Mouse (Mus musculus): ENCODE results near the gene Lefty2. TPM values are rescaled to one million over a fixed set of nuclear protein-coding genes. Genes with fewer than 3 reads are reported as not detected.

Gene Lefty2
- polyA plus RNA-seq, 1 experiment from 2014 or later: not detected

DNA sequence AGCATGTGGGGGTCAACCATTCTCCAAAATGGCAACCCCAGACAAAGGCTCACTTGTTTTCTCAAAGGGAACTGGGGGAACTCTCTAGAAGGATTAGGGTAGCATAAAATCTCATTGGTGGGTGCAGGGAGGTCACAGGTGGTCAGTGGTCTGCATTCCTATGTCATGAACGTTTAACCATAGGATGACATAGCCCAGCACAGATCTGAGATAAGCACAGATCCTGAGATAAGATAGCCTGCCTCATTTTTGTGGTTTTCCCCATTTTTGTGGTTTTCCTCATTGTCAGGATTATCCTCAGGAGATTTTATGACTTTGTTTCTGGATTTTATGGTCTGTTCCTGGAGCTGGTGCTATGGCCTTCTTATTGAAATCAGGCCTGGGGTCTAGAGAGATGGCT, 24.1 kb downstream of the Lefty2 start:
- ATAC-seq (replicated peaks; ENCODE audit: low FRiP score) (no peak), DNase-seq (ENCODE audit: low spot score) (no peak)
- H3K4me1 ChIP-seq (replicated peaks; ENCODE audit: control insufficient read depth, insufficient read depth, low read length): no peaks in the 10 kb centered on the region
- no peak overlapping the region for H3K27ac ChIP-seq (ENCODE audit: low read depth, low read length)
- no peaks in the 10 kb centered on the region for H3K27me3 ChIP-seq (ENCODE audit: control insufficient read depth, insufficient read depth, low read length)
- no peaks in the 10 kb centered on the region for H3K9me3 ChIP-seq (ENCODE audit: control insufficient read depth, low read length)
- WGBS: 62% methylated on average over 1 of the region's 1 CpGs
- H3K9ac ChIP-seq (ENCODE audit: low read length): no peak overlapping the region
- H3K4me3 ChIP-seq (ENCODE audit: low read depth, low read length): no peak overlapping the region
- no peak overlapping the region for H3K4me2 ChIP-seq (ENCODE audit: low read depth, low read length, severe bottlenecking)
- no peaks in the 10 kb centered on the region for H3K36me3 ChIP-seq (ENCODE audit: control insufficient read depth, insufficient read depth, low read length)

DNA sequence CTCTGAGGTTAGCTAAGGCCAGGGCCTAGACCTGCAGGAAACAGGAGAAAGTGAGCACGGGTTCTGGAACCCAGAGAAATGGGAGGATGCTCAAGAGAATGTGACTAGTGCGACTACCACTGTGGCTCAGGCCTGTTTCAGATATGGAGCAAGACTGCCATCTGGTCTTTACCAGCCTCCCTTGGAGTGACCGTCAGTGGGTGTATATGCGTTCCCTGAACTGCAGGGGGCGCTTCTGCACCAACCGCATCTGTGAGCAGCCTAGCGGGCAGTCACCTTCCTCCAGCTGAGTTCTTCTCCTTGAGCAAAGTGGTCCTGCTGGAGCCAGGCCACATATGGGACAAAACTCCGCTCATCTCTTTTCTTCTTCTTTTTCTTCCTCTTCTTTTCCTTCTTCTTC, 26.8 kb downstream of the Lefty2 start:
- 29% methylated on average over 8 of the region's 8 CpGs for WGBS
- Histone ChIP-seq H3K4me3 (ENCODE audit: low read depth, low read length) (no peak overlapping the region), H3K36me3 (ENCODE audit: control insufficient read depth, insufficient read depth, low read length) (no peaks in the 10 kb centered on the region), H3K27me3 (ENCODE audit: control insufficient read depth, insufficient read depth, low read length) (no peaks in the 10 kb centered on the region), H3K4me1 (replicated peaks; ENCODE audit: control insufficient read depth, insufficient read depth, low read length) (no peaks in the 10 kb centered on the region), H3K9ac (ENCODE audit: low read length) (no peak overlapping the region), H3K9me3 (ENCODE audit: control insufficient read depth, low read length) (no peaks in the 10 kb centered on the region), H3K27ac (ENCODE audit: low read depth, low read length) (no peak overlapping the region), H3K4me2 (ENCODE audit: low read depth, low read length, severe bottlenecking) (no peak overlapping the region)
- ATAC-seq (replicated peaks; ENCODE audit: low FRiP score) (no peak), DNase-seq (ENCODE audit: low spot score) (peak; percentile 68)

DNA sequence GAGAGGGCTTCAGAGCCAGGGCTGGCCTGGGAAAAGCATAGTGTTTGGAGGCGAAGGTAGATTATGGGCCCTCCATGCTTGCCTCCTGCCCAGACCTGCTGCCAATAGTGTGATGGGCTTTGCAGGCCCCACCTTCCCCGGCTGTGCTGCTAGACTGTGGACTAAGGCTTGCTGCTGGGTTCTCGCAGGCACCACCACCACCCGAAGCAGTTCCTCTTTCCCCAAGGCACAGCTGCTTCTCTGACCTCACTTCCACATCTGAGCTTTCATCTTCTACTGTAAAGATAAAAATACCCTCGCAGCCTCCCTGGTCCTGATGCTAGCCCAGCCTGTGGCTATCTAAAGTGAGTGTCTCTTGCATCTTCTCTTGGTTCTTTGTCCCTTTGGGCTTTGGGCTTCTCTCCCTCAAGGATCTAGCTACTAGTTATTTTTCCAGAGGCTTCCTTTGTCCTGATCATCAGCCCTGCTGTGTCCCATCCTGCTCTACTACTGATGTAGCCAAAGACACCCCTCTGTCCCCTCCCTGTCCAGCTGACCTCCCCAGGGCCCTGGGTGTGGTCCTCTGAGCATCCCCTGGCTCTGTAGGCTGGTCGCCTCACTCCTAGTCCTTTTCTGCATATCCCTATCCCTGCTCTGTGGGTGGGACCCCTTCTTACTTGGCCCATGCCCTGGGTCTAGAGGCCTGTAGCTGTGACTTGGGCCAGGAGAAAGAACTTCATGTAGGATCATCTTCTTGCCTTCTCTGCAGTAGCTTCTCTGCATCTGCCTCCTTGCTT, 29.6 kb downstream of the Lefty2 start:
- Histone ChIP-seq H3K4me1 (replicated peaks; ENCODE audit: control insufficient read depth, insufficient read depth, low read length) (no peaks in the 10 kb centered on the region), H3K27ac (ENCODE audit: low read depth, low read length) (no peak overlapping the region), H3K36me3 (ENCODE audit: control insufficient read depth, insufficient read depth, low read length) (no peaks in the 10 kb centered on the region), H3K4me3 (ENCODE audit: low read depth, low read length) (no peak overlapping the region), H3K4me2 (ENCODE audit: low read depth, low read length, severe bottlenecking) (no peak overlapping the region), H3K9ac (ENCODE audit: low read length) (no peak overlapping the region), H3K27me3 (ENCODE audit: control insufficient read depth, insufficient read depth, low read length) (no peaks in the 10 kb centered on the region), H3K9me3 (ENCODE audit: control insufficient read depth, low read length) (no peaks in the 10 kb centered on the region)
- DNase-seq (ENCODE audit: low spot score): no peak
- 76% methylated on average over 6 of the region's 6 CpGs for WGBS
- ATAC-seq (replicated peaks; ENCODE audit: low FRiP score): no peak

DNA sequence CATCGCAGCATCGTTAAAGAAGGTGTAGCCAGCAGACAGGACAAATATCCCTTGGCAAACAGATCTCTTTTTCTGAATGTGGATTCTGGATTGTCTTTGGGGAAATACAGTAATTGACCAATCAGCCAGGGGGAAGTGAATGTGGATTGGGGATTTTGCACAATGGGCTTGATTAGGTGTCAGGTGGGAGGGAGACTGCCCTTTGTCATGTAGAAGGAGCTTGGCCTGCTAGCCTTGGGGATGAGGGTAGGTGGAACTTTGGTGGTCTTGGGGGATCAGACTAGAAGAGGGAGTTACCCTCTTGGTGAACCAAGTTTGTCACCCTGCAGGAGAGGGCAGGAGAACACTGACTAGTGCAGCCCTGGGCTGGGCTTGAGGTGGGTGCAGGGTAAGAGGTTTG, 31.8 kb downstream of the Lefty2 start:
- Histone ChIP-seq H3K4me1 (replicated peaks; ENCODE audit: control insufficient read depth, insufficient read depth, low read length) (no peaks in the 10 kb centered on the region), H3K4me3 (ENCODE audit: low read depth, low read length) (no peak overlapping the region), H3K36me3 (ENCODE audit: control insufficient read depth, insufficient read depth, low read length) (no peaks in the 10 kb centered on the region), H3K27me3 (ENCODE audit: control insufficient read depth, insufficient read depth, low read length) (no peaks in the 10 kb centered on the region), H3K4me2 (ENCODE audit: low read depth, low read length, severe bottlenecking) (no peak overlapping the region), H3K27ac (ENCODE audit: low read depth, low read length) (no peak overlapping the region), H3K9ac (ENCODE audit: low read length) (no peak overlapping the region), H3K9me3 (ENCODE audit: control insufficient read depth, low read length) (no peaks in the 10 kb centered on the region)
- DNase-seq (ENCODE audit: low spot score): no peak
- WGBS: 40% methylated on average over 2 of the region's 2 CpGs
- no peak for ATAC-seq (replicated peaks; ENCODE audit: low FRiP score)

DNA sequence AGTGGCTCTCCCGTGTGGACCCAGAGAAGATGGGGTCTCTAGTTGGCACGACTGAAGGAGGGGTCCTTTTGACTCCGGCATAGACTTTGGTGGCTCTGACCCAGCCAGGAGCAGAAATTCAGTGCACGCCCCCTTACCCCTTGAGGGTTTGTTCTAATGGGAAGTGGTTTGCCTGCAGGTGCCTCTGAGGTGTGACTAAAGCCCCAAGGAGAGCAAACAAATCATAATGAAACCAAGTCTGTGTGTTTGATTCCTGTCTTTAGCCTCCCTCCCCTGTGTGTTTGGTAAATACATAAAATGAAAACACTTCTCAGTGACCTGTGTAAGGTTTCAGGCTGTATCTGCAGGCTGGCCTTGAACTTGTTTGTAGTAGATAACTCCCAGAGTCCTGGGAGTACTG, 33.4 kb downstream of the Lefty2 start:
- ATAC-seq (replicated peaks; ENCODE audit: low FRiP score) (no peak), DNase-seq (ENCODE audit: low spot score) (no peak)
- Histone ChIP-seq H3K9me3 (ENCODE audit: control insufficient read depth, low read length) (no peaks in the 10 kb centered on the region), H3K4me2 (ENCODE audit: low read depth, low read length, severe bottlenecking) (no peak overlapping the region), H3K9ac (ENCODE audit: low read length) (no peak overlapping the region), H3K36me3 (ENCODE audit: control insufficient read depth, insufficient read depth, low read length) (no peaks in the 10 kb centered on the region), H3K27me3 (ENCODE audit: control insufficient read depth, insufficient read depth, low read length) (no peaks in the 10 kb centered on the region), H3K27ac (ENCODE audit: low read depth, low read length) (no peak overlapping the region), H3K4me3 (ENCODE audit: low read depth, low read length) (no peak overlapping the region), H3K4me1 (replicated peaks; ENCODE audit: control insufficient read depth, insufficient read depth, low read length) (no peaks in the 10 kb centered on the region)
- 71% methylated on average over 4 of the region's 4 CpGs for WGBS

DNA sequence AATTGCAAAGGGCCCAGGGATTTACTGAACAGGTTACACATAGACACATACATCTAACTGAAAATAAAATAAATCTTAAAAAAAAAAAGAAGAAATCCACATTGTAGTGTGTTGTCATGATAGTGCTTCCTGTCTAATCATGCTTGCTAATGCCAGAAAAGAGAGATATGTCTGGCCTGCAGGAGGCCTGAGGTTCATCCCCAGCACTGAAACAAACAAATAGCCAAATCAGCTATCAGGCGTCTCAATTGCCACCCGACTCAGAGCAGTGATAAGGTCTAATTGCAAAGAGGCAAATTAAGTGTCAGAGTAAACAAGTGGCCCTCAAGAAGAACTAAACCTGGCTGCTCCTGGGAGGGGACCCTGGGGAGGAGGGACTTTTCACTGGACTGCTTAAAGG, 36.7 kb downstream of the Lefty2 start:
- H3K9me3 ChIP-seq (ENCODE audit: control insufficient read depth, low read length): no peaks in the 10 kb centered on the region
- H3K36me3 ChIP-seq (ENCODE audit: control insufficient read depth, insufficient read depth, low read length): no peaks in the 10 kb centered on the region
- H3K27me3 ChIP-seq (ENCODE audit: control insufficient read depth, insufficient read depth, low read length): peaks cover 11% of the 10 kb centered on the region
- H3K27ac ChIP-seq (ENCODE audit: low read depth, low read length): no peak overlapping the region
- H3K4me1 ChIP-seq (replicated peaks; ENCODE audit: control insufficient read depth, insufficient read depth, low read length): no peaks in the 10 kb centered on the region; the same call in 1 of the 2 replicates
- ATAC-seq (replicated peaks; ENCODE audit: low FRiP score): no peak
- H3K4me2 ChIP-seq (ENCODE audit: low read depth, low read length, severe bottlenecking): no peak overlapping the region
- no peak for DNase-seq (ENCODE audit: low spot score)
- no peak overlapping the region for H3K9ac ChIP-seq (ENCODE audit: low read length)
- 77% methylated on average over 2 of the region's 2 CpGs for WGBS
- H3K4me3 ChIP-seq (ENCODE audit: low read depth, low read length): no peak overlapping the region

DNA sequence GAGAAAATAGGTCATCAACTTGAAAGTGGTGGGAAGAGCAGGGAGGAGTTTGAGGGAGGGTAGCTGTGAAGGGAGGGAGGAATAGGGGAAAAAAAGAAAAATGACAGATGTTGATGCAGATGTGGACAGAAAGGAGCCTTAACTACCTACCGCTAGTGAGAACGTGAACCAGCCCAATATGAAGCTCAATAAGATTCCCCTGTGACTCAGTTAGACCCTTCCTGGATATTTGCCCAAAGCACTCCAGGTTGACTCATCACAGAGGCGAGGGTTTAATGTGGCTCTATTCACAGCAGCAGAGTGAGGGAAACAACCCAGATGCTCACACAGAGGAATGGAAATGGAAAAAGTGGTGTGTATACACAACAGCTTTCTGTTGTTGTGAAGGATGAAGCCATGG, 38.2 kb downstream of the Lefty2 start:
- Histone ChIP-seq H3K4me2 (ENCODE audit: low read depth, low read length, severe bottlenecking) (no peak overlapping the region), H3K27me3 (ENCODE audit: control insufficient read depth, insufficient read depth, low read length) (peaks cover 26% of the 10 kb centered on the region), H3K9ac (ENCODE audit: low read length) (no peak overlapping the region), H3K4me3 (ENCODE audit: low read depth, low read length) (no peak overlapping the region), H3K36me3 (ENCODE audit: control insufficient read depth, insufficient read depth, low read length) (no peaks in the 10 kb centered on the region), H3K4me1 (replicated peaks; ENCODE audit: control insufficient read depth, insufficient read depth, low read length) (no peaks in the 10 kb centered on the region; the same call in 1 of the 2 replicates), H3K27ac (ENCODE audit: low read depth, low read length) (no peak overlapping the region), H3K9me3 (ENCODE audit: control insufficient read depth, low read length) (no peaks in the 10 kb centered on the region)
- 84% methylated on average over 3 of the region's 3 CpGs for WGBS
- DNase-seq (ENCODE audit: low spot score) (no peak), ATAC-seq (replicated peaks; ENCODE audit: low FRiP score) (no peak)

DNA sequence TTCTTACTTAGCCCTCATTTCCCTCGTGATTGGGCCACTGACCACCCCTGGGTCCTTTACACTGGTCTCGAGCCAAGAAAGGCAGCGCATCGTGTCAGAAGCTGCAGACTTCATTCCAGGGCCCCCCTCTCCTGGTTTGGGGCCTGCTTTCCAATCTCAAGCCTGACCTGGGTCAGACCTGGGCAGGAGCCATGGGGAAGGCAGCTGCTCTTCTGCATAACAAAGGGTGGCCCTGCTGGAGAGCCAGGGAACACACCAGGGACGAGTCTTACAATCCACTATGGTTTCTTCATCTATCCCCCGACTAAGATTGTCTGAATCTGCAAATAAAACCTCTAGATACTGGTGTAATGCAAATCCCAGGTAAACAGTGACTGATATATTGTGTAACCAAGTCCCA, 40.8 kb downstream of the Lefty2 start:
- Histone ChIP-seq H3K4me2 (ENCODE audit: low read depth, low read length, severe bottlenecking) (no peak overlapping the region), H3K4me1 (replicated peaks; ENCODE audit: control insufficient read depth, insufficient read depth, low read length) (no peaks in the 10 kb centered on the region; the same call in 1 of the 2 replicates), H3K27ac (ENCODE audit: low read depth, low read length) (no peak overlapping the region), H3K36me3 (ENCODE audit: control insufficient read depth, insufficient read depth, low read length) (no peaks in the 10 kb centered on the region), H3K4me3 (ENCODE audit: low read depth, low read length) (no peak overlapping the region), H3K9ac (ENCODE audit: low read length) (no peak overlapping the region), H3K27me3 (ENCODE audit: control insufficient read depth, insufficient read depth, low read length) (peaks cover 40% of the 10 kb centered on the region), H3K9me3 (ENCODE audit: control insufficient read depth, low read length) (no peaks in the 10 kb centered on the region)
- DNase-seq (ENCODE audit: low spot score): no peak
- 16% methylated on average over 6 of the region's 6 CpGs for WGBS
- no peak for ATAC-seq (replicated peaks; ENCODE audit: low FRiP score)

Measured in forebrain, embryonic 11.5 days (tissue).